ENCODE assay signal across 11 mouse cellular contexts in the genomic region with DNA sequence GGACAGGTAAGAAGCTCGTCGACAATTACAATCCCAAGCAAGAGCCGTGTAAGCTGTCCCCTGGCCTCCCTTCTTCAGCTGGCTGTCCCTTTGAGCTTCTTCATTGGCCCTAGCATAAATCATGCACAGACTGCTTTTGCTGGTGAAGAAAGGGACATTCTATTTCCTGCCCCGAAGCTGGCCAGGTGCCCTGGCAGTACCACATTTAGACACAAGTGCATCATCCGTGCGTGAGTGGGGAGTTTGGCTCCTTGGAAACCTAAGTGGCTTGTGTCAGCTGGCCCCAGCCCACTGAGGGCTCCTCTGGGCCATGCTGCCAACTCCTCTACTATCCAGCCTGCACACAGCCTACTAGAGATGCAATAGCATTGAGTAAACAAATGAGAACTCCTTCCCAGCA. TPM values are rescaled to one million over a fixed set of nuclear protein-coding genes. Genes with fewer than 3 reads are reported as not detected.
DNase-seq lines count a peak whose midpoint lies in the region; ATAC-seq and TF ChIP-seq lines count a peak whose summit lies in the region.
"Had no signal": no experiment of that assay in that cellular context is flagged by ENCODE, and none has a peak within 500 bp of the region (broad histone marks: within the 10 kb centered on the region; RNA-seq: fewer than 3 reads in every experiment).

A gene (minus strand): TSS at position 141 of the 400 bp plus-strand sequence.

- peak; percentile 62; the same call in 1 of the 2 replicates for ATAC-seq in hindbrain, postnatal 0 days
- no peak for ATAC-seq in hindbrain, embryonic 14.5 days (ENCODE audit: low FRiP score)

- H3K27me3 ChIP-seq in hindbrain, postnatal 0 days (ENCODE audit: insufficient read depth, low read length): no peaks in the 10 kb centered on the region
- H3K27me3 ChIP-seq in hindbrain, embryonic 14.5 days (ENCODE audit: control insufficient read depth, insufficient read depth, low read length): no peaks in the 10 kb centered on the region
- H3K27me3 ChIP-seq: embryonic facial prominence, embryonic 12.5 days had no signal

- H3K4me3 ChIP-seq in hindbrain, postnatal 0 days (ENCODE audit: low read length): no peak within 1 kb of the TSS
- H3K4me3 ChIP-seq in hindbrain, embryonic 14.5 days (replicated peaks; ENCODE audit: low read length): no peak within 1 kb of the TSS
- H3K4me3 ChIP-seq: embryonic facial prominence, embryonic 12.5 days had no signal

- intact Hi-C loops in heart, postnatal 36 days (cut with DNase I): no loop called here

- H3K4me1 ChIP-seq in hindbrain, postnatal 0 days (ENCODE audit: insufficient read depth, low read length): no peaks in the 10 kb centered on the region
- H3K4me1 ChIP-seq in hindbrain, embryonic 14.5 days (replicated peaks; ENCODE audit: control insufficient read depth, insufficient read depth, low read length): no peaks in the 10 kb centered on the region
- H3K4me1 ChIP-seq: embryonic facial prominence, embryonic 12.5 days had no signal

- 62% methylated on average over 6 of the region's 6 CpGs for WGBS in hindbrain, postnatal 0 days
- 75% methylated on average over 6 of the region's 6 CpGs for WGBS in hindbrain, embryonic 14.5 days

- no peak for TF ChIP-seq CTCF in hindbrain, postnatal 0 days (IDR thresholded peaks at IDR 0.05; ENCODE audit: low read depth)

- H3K9me3 ChIP-seq in hindbrain, postnatal 0 days (ENCODE audit: low read length): no peaks in the 10 kb centered on the region
- no peaks in the 10 kb centered on the region for H3K9me3 ChIP-seq in hindbrain, embryonic 14.5 days (ENCODE audit: control insufficient read depth, low read length)
- H3K9me3 ChIP-seq: embryonic facial prominence, embryonic 12.5 days had no signal

- H3K4me2 ChIP-seq in hindbrain, postnatal 0 days (ENCODE audit: low read depth, low read length): no peak within 1 kb of the TSS
- H3K4me2 ChIP-seq in hindbrain, embryonic 14.5 days (replicated peaks): no peak within 1 kb of the TSS
- H3K4me2 ChIP-seq: embryonic facial prominence, embryonic 12.5 days had no signal

- no peaks in the 10 kb centered on the region for H3K36me3 ChIP-seq in hindbrain, postnatal 0 days (ENCODE audit: insufficient read depth, low read length)
- H3K36me3 ChIP-seq in hindbrain, embryonic 14.5 days (replicated peaks; ENCODE audit: control insufficient read depth, insufficient read depth): no peaks in the 10 kb centered on the region
- H3K36me3 ChIP-seq: embryonic facial prominence, embryonic 12.5 days had no signal

- no peak within 1 kb of the TSS for H3K27ac ChIP-seq in hindbrain, postnatal 0 days
- no peak within 1 kb of the TSS for H3K27ac ChIP-seq in hindbrain, embryonic 14.5 days
- H3K27ac ChIP-seq: embryonic facial prominence, embryonic 12.5 days had no signal

- peak; percentile 47 for DNase-seq in hindbrain, postnatal 0 days (ENCODE audit: low spot score)
- no peak for DNase-seq in hindbrain, embryonic 14.5 days (ENCODE audit: low spot score)
- DNase-seq in heart, adult 11 months: peak; percentile 97
- DNase-seq in heart, postnatal 36 days: peak; percentile 56 to 59
- DNase-seq in right cerebral cortex, adult 2 months (ENCODE audit: low spot score in 2 of 2): peak; percentile 27 to 29
- DNase-seq in B cell, adult 2 months: no peak
- no peak for DNase-seq in layer of hippocampus, adult 18-20 months (ENCODE audit: low spot score in 2 of 2)
- no peak for DNase-seq in adipocyte (ENCODE audit: low spot score)
- DNase-seq: adrenal gland, postnatal 14 days; lung, adult 18-20 months had no signal

- H3K9ac ChIP-seq in hindbrain, postnatal 0 days (replicated peaks; ENCODE audit: low read length): no peak within 1 kb of the TSS
- H3K9ac ChIP-seq in hindbrain, embryonic 14.5 days: no peak within 1 kb of the TSS
- H3K9ac ChIP-seq: embryonic facial prominence, embryonic 12.5 days had no signal

RNA-seq across cellular contexts. Expression of the gene that starts here (rescaled TPM):
- total RNA-seq in hindbrain, postnatal 0 days (2014; rRNA removed): 0.16 TPM in 1 of 2 replicates, not detected in the other
- polyA plus RNA-seq in hindbrain, postnatal 0 days (2015; fragmentation: Nextera tagmentation; extraction: Ambion mirVana): 0.19 and 0.26 TPM in 2 replicates
- 0.25 and 0.27 TPM in 2 replicates for polyA plus RNA-seq in hindbrain, embryonic 14.5 days (2014; fragmentation: Nextera tagmentation; extraction: Ambion mirVana)
- total RNA-seq in heart, postnatal 36 days (2021): 100 to 1,000 TPM; 418 to 460 TPM
- total RNA-seq in layer of hippocampus, adult 18-20 months (2021): 1 to 10 TPM; 3.5 to 4.0 TPM

Comparison
In these comparisons a context has a peak if more than half of its experiments do, and no peak if none do; other contexts are left out.
1. RNA of the gene that starts here (total RNA-seq): 418 to 460 TPM in heart, postnatal 36 days; 3.5 to 4.0 TPM in layer of hippocampus, adult 18-20 months and 0.16 TPM in hindbrain, postnatal 0 days; every median in the first group is over 10 times any median in the second.
2. Peak in DNase-seq and ATAC-seq in hindbrain, postnatal 0 days; RNA of the gene not detected or under 1 TPM.
3. DNase-seq: peak in heart, adult 11 months (single experiment), heart, postnatal 36 days (2 of 2) and right cerebral cortex, adult 2 months (2 of 2); none in hindbrain, embryonic 14.5 days (single experiment), B cell, adult 2 months (0 of 2), layer of hippocampus, adult 18-20 months (0 of 2) and adipocyte (single experiment).